Mouse (Mus musculus) embryo, embryonic 10 days (tissue): ENCODE measurements around the gene Zbtb20.
A peak's percentile ranks its signal among the peaks of the same experiment; 100 is the strongest.

Experiments
- DNase-seq: peaks from one replicate; pipeline ENCODE4 v3.0.0-alpha.2; 2015; ENCODE audit warnings: low spot score

Gene Zbtb20

GRCm38 (mm10) chr16:43572766-43573165, 697.1 kb downstream of the Zbtb20 start:
- DNase-seq = no peak

GRCm38 (mm10) chr16:43573181-43573833, 697.6 kb downstream of the Zbtb20 start:
- peak; percentile 17 for DNase-seq

- DNase-seq = peak; percentile 85
Observed at GRCm38 (mm10) chr16:43574006-43574764, 698.5 kb downstream of the Zbtb20 start.

GRCm38 (mm10) chr16:43575066-43575465, 699.4 kb downstream of the Zbtb20 start:
- DNase-seq = no peak

GRCm38 (mm10) chr16:43575507-43575906, 699.8 kb downstream of the Zbtb20 start:
- DNase-seq = peak; percentile 11

- peak; percentile 63 for DNase-seq
Observed at GRCm38 (mm10) chr16:43577399-43577798, 701.7 kb downstream of the Zbtb20 start.

- no peak for DNase-seq
Observed at GRCm38 (mm10) chr16:43578351-43578750, 702.7 kb downstream of the Zbtb20 start.

GRCm38 (mm10) chr16:43579111-43579510, 703.4 kb downstream of the Zbtb20 start:
- DNase-seq = no peak

- no peak for DNase-seq
Observed at GRCm38 (mm10) chr16:43580321-43580822, 704.7 kb downstream of the Zbtb20 start.

- DNase-seq = no peak
Observed at GRCm38 (mm10) chr16:43581551-43581950, 705.9 kb downstream of the Zbtb20 start.

- DNase-seq = no peak
Observed at GRCm38 (mm10) chr16:43586859-43587429, 711.3 kb downstream of the Zbtb20 start.

GRCm38 (mm10) chr16:43590704-43591493, 715.2 kb downstream of the Zbtb20 start:
- no peak for DNase-seq

GRCm38 (mm10) chr16:43592062-43592461, 716.4 kb downstream of the Zbtb20 start:
- no peak for DNase-seq

GRCm38 (mm10) chr16:43592801-43593200, 717.1 kb downstream of the Zbtb20 start:
- DNase-seq = no peak

GRCm38 (mm10) chr16:43597375-43598060, 721.8 kb downstream of the Zbtb20 start:
- DNase-seq = no peak

- no peak for DNase-seq
Observed at GRCm38 (mm10) chr16:43599707-43600106, 724.0 kb downstream of the Zbtb20 start.

GRCm38 (mm10) chr16:43602573-43602972, 726.9 kb downstream of the Zbtb20 start:
- DNase-seq = no peak

- peak; percentile 73 for DNase-seq
Observed at GRCm38 (mm10) chr16:43603591-43604141, 728.0 kb downstream of the Zbtb20 start.

- DNase-seq = no peak
Observed at GRCm38 (mm10) chr16:43604399-43605013, 728.8 kb downstream of the Zbtb20 start.

GRCm38 (mm10) chr16:43607086-43607485, 731.4 kb downstream of the Zbtb20 start:
- no peak for DNase-seq

- no peak for DNase-seq
Observed at GRCm38 (mm10) chr16:43608066-43608465, 732.4 kb downstream of the Zbtb20 start.
